In the genomic region with DNA sequence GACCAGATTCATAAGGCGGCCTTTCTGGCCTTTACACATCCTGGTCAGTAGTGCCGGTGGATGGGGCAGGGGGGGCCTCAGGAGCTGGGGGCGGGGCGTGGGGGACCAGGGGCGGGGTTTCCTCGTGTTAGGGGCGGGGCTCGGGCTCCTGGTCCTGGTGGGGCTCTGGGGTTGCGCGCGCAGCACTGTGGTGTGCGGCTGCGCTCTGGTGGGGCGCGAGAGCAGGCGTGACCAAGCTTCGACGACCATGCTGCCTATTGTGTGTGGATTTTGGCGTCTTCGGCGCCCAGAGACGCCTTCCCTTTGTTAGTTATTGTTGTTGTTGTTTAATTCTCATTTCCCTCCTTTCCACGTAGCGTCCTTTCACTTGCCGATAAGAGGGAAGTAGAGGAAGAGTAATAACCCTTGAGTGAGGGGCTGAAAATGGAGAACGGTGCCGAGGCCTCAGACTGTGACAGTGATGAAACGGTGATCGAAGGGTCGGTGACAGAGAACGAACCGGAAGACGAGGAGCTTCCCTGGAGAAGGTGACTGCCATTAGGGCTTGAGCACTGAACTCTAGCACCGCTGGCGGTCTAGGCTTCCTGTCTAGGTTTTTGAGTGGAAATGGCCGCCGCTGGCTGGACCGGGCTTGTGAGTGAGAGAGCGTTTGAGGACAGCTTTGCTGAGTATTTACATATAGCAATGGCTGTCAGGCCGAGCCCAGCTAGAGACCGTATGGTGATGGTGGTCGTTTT, we compare ENCODE assay signal across 28 mouse cellular contexts. TPM values are rescaled to one million over a fixed set of nuclear protein-coding genes. Genes with fewer than 3 reads are reported as not detected.
DNase-seq lines count a peak whose midpoint lies in the region; ATAC-seq lines count a peak whose summit lies in the region.
"Had no signal": no experiment of that assay in that cellular context is flagged by ENCODE, and none has a peak within 500 bp of the region (broad histone marks: within the 10 kb centered on the region; RNA-seq: fewer than 3 reads in every experiment).

TSS of gene Ankrd31 (plus strand) at position 164 of the 737 bp plus-strand sequence.

- intact Hi-C loops in heart, postnatal 14 days (cut with DNase I) = no loop called here

- no peak within 1 kb of the TSS for H3K4me3 ChIP-seq in neural tube, embryonic 15.5 days (replicated peaks)
- H3K4me3 ChIP-seq: embryonic facial prominence, embryonic 13.5 days; forebrain, embryonic 13.5 days; heart, embryonic 12.5 days; hindbrain, embryonic 15.5 days had no signal

- peak; percentile 63 for DNase-seq in heart, adult 11 months
- no peak for DNase-seq in heart, postnatal 14 days
- DNase-seq in ES-CJ7 (ENCODE audit: low read depth, low spot score) = peak; percentile 60
- peak; percentile 78 for DNase-seq in ZHBTc4 (ENCODE audit: low read depth, low spot score)
- DNase-seq in right cerebral cortex, postnatal 36 days (ENCODE audit: low spot score in 2 of 2) = no peak
- DNase-seq: adrenal gland, adult 2 months; adrenal gland, postnatal 25 days; B cell, adult 2 months; cerebellum, adult 18-20 months; cerebellum, adult 9-11 months; cerebellum, postnatal 36 days; forebrain, postnatal 0 days; gastrocnemius, postnatal 14 days; heart, postnatal 36 days had no signal

- no peak for ATAC-seq in erythroid progenitor cell, adult 5-6 weeks (replicated peaks; ENCODE audit: low FRiP score, poor library complexity, severe bottlenecking)
- no peak for ATAC-seq in neural tube, embryonic 15.5 days (ENCODE audit: low FRiP score)
- ATAC-seq: CD4-positive, CD25-positive, alpha-beta regulatory T cell, adult 4 months; forebrain, embryonic 13.5 days; forebrain, postnatal 0 days; inflammation-experienced regulatory T-cells, adult 6 months had no signal

- 91% methylated on average over 42 of the region's 42 CpGs for WGBS in neural tube, embryonic 15.5 days

- no peak within 1 kb of the TSS for H3K4me2 ChIP-seq in neural tube, embryonic 15.5 days
- H3K4me2 ChIP-seq: embryonic facial prominence, embryonic 13.5 days; forebrain, embryonic 13.5 days; heart, embryonic 12.5 days; hindbrain, embryonic 15.5 days had no signal

- H3K27me3 ChIP-seq in neural tube, embryonic 15.5 days (replicated peaks) = no peaks in the 10 kb centered on the region
- H3K27me3 ChIP-seq: embryonic facial prominence, embryonic 13.5 days; forebrain, embryonic 13.5 days; heart, embryonic 12.5 days; hindbrain, embryonic 15.5 days had no signal

- H3K36me3 ChIP-seq in neural tube, embryonic 15.5 days = no peaks in the 10 kb centered on the region
- H3K36me3 ChIP-seq: embryonic facial prominence, embryonic 13.5 days; G1E; heart, embryonic 12.5 days; hindbrain, embryonic 15.5 days had no signal

- no peaks in the 10 kb centered on the region for H3K9me3 ChIP-seq in neural tube, embryonic 15.5 days (replicated peaks)
- H3K9me3 ChIP-seq: embryonic facial prominence, embryonic 13.5 days; forebrain, embryonic 13.5 days; hindbrain, embryonic 15.5 days had no signal

- H3K9ac ChIP-seq in neural tube, embryonic 15.5 days (replicated peaks) = no peak within 1 kb of the TSS
- H3K9ac ChIP-seq: embryonic facial prominence, embryonic 13.5 days; forebrain, embryonic 13.5 days; forebrain, postnatal 0 days; heart, embryonic 12.5 days; hindbrain, embryonic 15.5 days had no signal

- no peak within 1 kb of the TSS for H3K27ac ChIP-seq in neural tube, embryonic 15.5 days (replicated peaks)
- H3K27ac ChIP-seq: embryonic facial prominence, embryonic 13.5 days; forebrain, embryonic 13.5 days; hindbrain, embryonic 15.5 days had no signal

- 0 out of 2 replicates have a peak, but pooled peaks cover 3% of the 10 kb centered on the region for H3K4me1 ChIP-seq in neural tube, embryonic 15.5 days
- H3K4me1 ChIP-seq: embryonic facial prominence, embryonic 13.5 days; forebrain, embryonic 13.5 days; heart, embryonic 12.5 days; hindbrain, embryonic 15.5 days had no signal

RNA-seq across cellular contexts. Expression of gene Ankrd31, which starts in this region (rescaled TPM):
- not detected for total RNA-seq in heart, postnatal 14 days (2021)
- not detected in 2 replicates for total RNA-seq in erythroid progenitor cell, adult 5-6 weeks (2015; ENCODE audit: low replicate concordance)
- total RNA-seq in erythroid progenitor cell, adult 5-6 weeks (2017; ENCODE audit: low replicate concordance) = 0.51 TPM in 1 of 2 replicates, not detected in the other
- polyA plus RNA-seq in neural tube, embryonic 15.5 days (2015; fragmentation: Nextera tagmentation; extraction: Ambion mirVana) = 0.04 and 0.12 TPM in 2 replicates
- total RNA-seq: adrenal gland, postnatal 25 days; forebrain, postnatal 0 days; gastrocnemius, adult 18-20 months; gastrocnemius, postnatal 14 days; heart, adult 8-10 months; heart, postnatal 36 days had no signal
- polyA plus RNA-seq: adrenal gland, adult 2 months; CD4-positive, CD25-positive, alpha-beta regulatory T cell, adult 4 months; embryonic facial prominence, embryonic 13.5 days; forebrain, embryonic 13.5 days; G1E; gonadal fat pad, adult 2 months; heart, embryonic 12.5 days; heart, embryonic 16.5 days; hindbrain, embryonic 11.5 days; hindbrain, embryonic 15.5 days; inflammation-experienced regulatory T-cells, adult 6 months had no signal

Comparison
In these comparisons a context has a peak if more than half of its experiments do, and no peak if none do; other contexts are left out.
1. DNase-seq: peak in heart, adult 11 months (single experiment), ES-CJ7 (single experiment) and ZHBTc4 (single experiment); none in heart, postnatal 14 days (0 of 2) and right cerebral cortex, postnatal 36 days (0 of 2).